In genomic region chr6:114329597-114330470, GRCm38 (mm10) we compare ENCODE assay signal across 15 mouse cellular contexts. TPM values are rescaled to one million over a fixed set of nuclear protein-coding genes. Genes with fewer than 3 reads are reported as not detected.
DNase-seq lines count a peak whose midpoint lies in the region; ATAC-seq and TF ChIP-seq lines count a peak whose summit lies in the region.
"Had no signal": no experiment of that assay in that cellular context is flagged by ENCODE, and none has a peak within 500 bp of the region (broad histone marks: within the 10 kb centered on the region; RNA-seq: fewer than 3 reads in every experiment).

No protein-coding gene starts in this region.

- H3K9me3 ChIP-seq in ES-Bruce4 (replicated peaks; ENCODE audit: control insufficient read depth, insufficient read depth, low read length, poor library complexity, severe bottlenecking) = no peaks in the 10 kb centered on the region
- no peaks in the 10 kb centered on the region for H3K9me3 ChIP-seq in forebrain, embryonic 12.5 days
- H3K9me3 ChIP-seq in midbrain, embryonic 12.5 days = no peaks in the 10 kb centered on the region
- H3K9me3 ChIP-seq: embryonic facial prominence, embryonic 12.5 days; liver, embryonic 15.5 days had no signal

- H3K4me1 ChIP-seq in ES-Bruce4 (ENCODE audit: control insufficient read depth, insufficient read depth, low read length) = no peaks in the 10 kb centered on the region
- H3K4me1 ChIP-seq in forebrain, embryonic 12.5 days = peaks cover 18% of the 10 kb centered on the region
- peaks cover 10% of the 10 kb centered on the region for H3K4me1 ChIP-seq in midbrain, embryonic 12.5 days
- H3K4me1 ChIP-seq: embryonic facial prominence, embryonic 12.5 days; liver, embryonic 15.5 days had no signal

- WGBS in forebrain, embryonic 12.5 days = 36% methylated on average over 8 of the region's 8 CpGs
- 32% methylated on average over 8 of the region's 8 CpGs for WGBS in midbrain, embryonic 12.5 days

- H3K9ac ChIP-seq in ES-Bruce4 (ENCODE audit: low read depth, poor library complexity, severe bottlenecking) = no peak overlapping the region
- H3K9ac ChIP-seq in forebrain, embryonic 12.5 days = no peak overlapping the region
- H3K9ac ChIP-seq in midbrain, embryonic 12.5 days (replicated peaks) = no peak overlapping the region
- H3K9ac ChIP-seq: embryonic facial prominence, embryonic 12.5 days; liver, embryonic 15.5 days had no signal

- TF ChIP-seq POLR2A in ES-Bruce4 (IDR thresholded peaks at IDR 0.05; ENCODE audit: insufficient read depth, low read length) = no peak

- TF ChIP-seq EP300 in ES-Bruce4 (IDR thresholded peaks at IDR 0.05; ENCODE audit: insufficient read depth, low read depth, low read length) = no peak

- no peak overlapping the region for H3K4me3 ChIP-seq in layer of hippocampus, adult 2 months
- no peak overlapping the region for H3K4me3 ChIP-seq in ES-Bruce4 (ENCODE audit: low read depth, low read length)
- no peak overlapping the region for H3K4me3 ChIP-seq in forebrain, embryonic 12.5 days (replicated peaks)
- no peak overlapping the region for H3K4me3 ChIP-seq in midbrain, embryonic 12.5 days
- H3K4me3 ChIP-seq: embryonic facial prominence, embryonic 12.5 days; liver, embryonic 15.5 days had no signal

- peak; percentile 58 for TF ChIP-seq CTCF in layer of hippocampus, adult 2 months (conservative IDR thresholded peaks at IDR 0.05)
- peak; percentile 10 for TF ChIP-seq CTCF in ES-Bruce4 (IDR thresholded peaks at IDR 0.05; ENCODE audit: low read depth, low read length)

- no peaks in the 10 kb centered on the region for H3K36me3 ChIP-seq in ES-Bruce4 (ENCODE audit: control insufficient read depth, insufficient read depth, low read length, poor library complexity, severe bottlenecking)
- H3K36me3 ChIP-seq in forebrain, embryonic 12.5 days (replicated peaks) = no peaks in the 10 kb centered on the region
- H3K36me3 ChIP-seq in midbrain, embryonic 12.5 days = no peaks in the 10 kb centered on the region
- H3K36me3 ChIP-seq: embryonic facial prominence, embryonic 12.5 days; G1E; liver, embryonic 15.5 days had no signal

- H3K27me3 ChIP-seq in ES-Bruce4 (ENCODE audit: control insufficient read depth, insufficient read depth, low read length, poor library complexity, severe bottlenecking) = no peaks in the 10 kb centered on the region
- H3K27me3 ChIP-seq in forebrain, embryonic 12.5 days = peaks cover 4% of the 10 kb centered on the region; the same call in 1 of the 2 replicates
- peaks cover 3% of the 10 kb centered on the region; the same call in 1 of the 2 replicates for H3K27me3 ChIP-seq in midbrain, embryonic 12.5 days
- H3K27me3 ChIP-seq: embryonic facial prominence, embryonic 12.5 days; liver, embryonic 15.5 days had no signal

- 0 out of 2 replicates have a peak overlapping the region, but pooled peaks have one; percentile 19 for H3K4me2 ChIP-seq in forebrain, embryonic 12.5 days
- H3K4me2 ChIP-seq in midbrain, embryonic 12.5 days (replicated peaks) = no peak overlapping the region
- H3K4me2 ChIP-seq: embryonic facial prominence, embryonic 12.5 days; liver, embryonic 15.5 days had no signal

- ATAC-seq in forebrain, embryonic 12.5 days (ENCODE audit: low FRiP score) = peak; percentile 92
- peak; percentile 86 for ATAC-seq in midbrain, embryonic 12.5 days (ENCODE audit: low FRiP score, low read depth)
- ATAC-seq in megakaryocyte-erythroid progenitor cell, adult 5-6 weeks (replicated peaks; ENCODE audit: low FRiP score, low TSS enrichment, poor library complexity, severe bottlenecking) = no peak

- no peak for DNase-seq in layer of hippocampus, adult 2 months (ENCODE audit: low spot score in 2 of 2)
- no peak for DNase-seq in layer of hippocampus, postnatal 10 days (ENCODE audit: low spot score in 2 of 2)
- no peak for DNase-seq in spleen, postnatal 10 days (ENCODE audit: low spot score in 2 of 2)
- no peak for DNase-seq in cerebellum, adult 9-11 months

- H3K27ac ChIP-seq in layer of hippocampus, adult 2 months = no peak overlapping the region
- no peak overlapping the region for H3K27ac ChIP-seq in ES-Bruce4 (ENCODE audit: insufficient read depth, low read length)
- peak overlapping the region; percentile 63 for H3K27ac ChIP-seq in forebrain, embryonic 12.5 days
- peak overlapping the region; percentile 46; the same call in 1 of the 2 replicates for H3K27ac ChIP-seq in midbrain, embryonic 12.5 days (replicated peaks)
- H3K27ac ChIP-seq: embryonic facial prominence, embryonic 12.5 days; liver, embryonic 15.5 days had no signal

RNA-seq across cellular contexts. Expression of gene Slc6a1, which starts 47.4 kb away (rescaled TPM):
- total RNA-seq in layer of hippocampus, adult 2 months (2021) = 100 to 1,000 TPM; 282 to 286 TPM
- 100 to 1,000 TPM; 307 to 331 TPM for total RNA-seq in layer of hippocampus, postnatal 10 days (2021)
- polyA plus RNA-seq in ES-Bruce4 (2011; ENCODE audit: insufficient read depth, insufficient read length, low read depth, missing spikeins) = 0.27 and 0.67 TPM in 2 replicates
- polyA plus RNA-seq in forebrain, embryonic 12.5 days (2016; fragmentation: Nextera tagmentation; extraction: Ambion mirVana) = 49.9 and 57.8 TPM in 2 replicates
- polyA plus RNA-seq in midbrain, embryonic 12.5 days (2016; fragmentation: Nextera tagmentation; extraction: Ambion mirVana) = 41.8 and 45.3 TPM in 2 replicates
- total RNA-seq in megakaryocyte-erythroid progenitor cell, adult 5-6 weeks (2014; fragmentation: Nextera tagmentation) = 6.2 TPM in 1 of 2 replicates, not detected in the other
- total RNA-seq in megakaryocyte-erythroid progenitor cell, adult 5-6 weeks (2017) = 0.61 TPM in 1 of 2 replicates, not detected in the other
- total RNA-seq: adrenal gland, postnatal 36 days; granulocyte monocyte progenitor cell, adult 5-6 weeks; neutrophil, adult 5-6 weeks had no signal
- polyA plus RNA-seq: G1E; stomach, embryonic 16.5 days had no signal

Comparison
In these comparisons a context has a peak if more than half of its experiments do, and no peak if none do; other contexts are left out.
1. H3K27ac ChIP-seq: peak in forebrain, embryonic 12.5 days (single experiment) and midbrain, embryonic 12.5 days (single experiment); none in layer of hippocampus, adult 2 months (single experiment) and ES-Bruce4 (single experiment).
2. RNA of gene Slc6a1, which starts 47.4 kb away (total RNA-seq): 307 to 331 TPM in layer of hippocampus, postnatal 10 days and 282 to 286 TPM in layer of hippocampus, adult 2 months; 0.61 to 6.2 TPM in megakaryocyte-erythroid progenitor cell, adult 5-6 weeks; every median in the first group is over 10 times any median in the second.